Mouse (Mus musculus): ENCODE results near the gene Gm44503. TPM values are rescaled to one million over a fixed set of nuclear protein-coding genes. Genes with fewer than 3 reads are reported as not detected.
A peak's percentile ranks its signal among the peaks of the same experiment; 100 is the strongest.

The Gm44503 gene
- total and polyA plus RNA-seq, 2 experiments from 2014 or later = not detected

GRCm38 (mm10) chr9:72944286-72944685 lies 14.4 kb upstream of the Gm44503 start:
- no peak for TF ChIP-seq CTCF (IDR thresholded peaks at IDR 0.05)
- Histone ChIP-seq H3K4me2 (ENCODE audit: low read depth, low read length, poor library complexity, severe bottlenecking) (no peak overlapping the region), H3K9me3 (ENCODE audit: low read length) (no peaks in the 10 kb centered on the region), H3K36me3 (ENCODE audit: insufficient read depth, low read length) (peaks cover 11% of the 10 kb centered on the region), H3K27ac (ENCODE audit: low read depth, low read length) (no peak overlapping the region), H3K4me3 (ENCODE audit: low read depth, low read length) (no peak overlapping the region), H3K9ac (replicated peaks; ENCODE audit: low read length, poor library complexity, severe bottlenecking) (no peak overlapping the region), H3K4me1 (ENCODE audit: insufficient read depth, low read length) (no peaks in the 10 kb centered on the region), H3K27me3 (ENCODE audit: insufficient read depth, low read length) (no peaks in the 10 kb centered on the region)
- no peak for ATAC-seq (ENCODE audit: low FRiP score)
- no peak for DNase-seq (ENCODE audit: low spot score)
- WGBS = 93% methylated on average over 13 of the region's 13 CpGs

DNA sequence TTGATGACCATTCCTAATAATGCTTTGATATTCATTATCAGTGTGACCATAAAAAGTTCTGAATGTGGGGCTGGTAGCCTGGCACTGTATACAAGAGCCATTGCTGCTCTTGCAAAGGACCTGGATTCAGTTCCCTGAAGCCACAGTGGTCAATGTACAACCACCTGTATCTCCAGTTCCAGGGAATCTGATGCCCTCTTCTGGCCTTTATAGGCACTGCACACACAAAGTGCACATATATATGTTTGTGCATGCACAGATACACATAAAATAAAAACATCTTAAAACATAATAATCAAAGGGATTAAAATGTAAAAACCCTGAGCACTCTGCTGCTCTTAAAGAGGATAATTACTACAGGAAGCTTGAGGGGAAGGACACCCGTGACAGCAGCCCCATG lies 11.6 kb upstream of the Gm44503 start:
- H3K4me2 ChIP-seq (ENCODE audit: low read depth, low read length, poor library complexity, severe bottlenecking) = no peak overlapping the region
- H3K36me3 ChIP-seq (ENCODE audit: insufficient read depth, low read length) = peaks cover 11% of the 10 kb centered on the region
- DNase-seq (ENCODE audit: low spot score) = no peak
- H3K27ac ChIP-seq (ENCODE audit: low read depth, low read length) = no peak overlapping the region
- TF ChIP-seq CTCF (IDR thresholded peaks at IDR 0.05) = peak; percentile 38
- no peak for ATAC-seq (ENCODE audit: low FRiP score)
- H3K9me3 ChIP-seq (ENCODE audit: low read length) = no peaks in the 10 kb centered on the region
- no peaks in the 10 kb centered on the region for H3K4me1 ChIP-seq (ENCODE audit: insufficient read depth, low read length)
- H3K9ac ChIP-seq (replicated peaks; ENCODE audit: low read length, poor library complexity, severe bottlenecking) = no peak overlapping the region
- WGBS = 93% methylated on average over 1 of the region's 1 CpGs
- no peak overlapping the region for H3K4me3 ChIP-seq (ENCODE audit: low read depth, low read length)
- H3K27me3 ChIP-seq (ENCODE audit: insufficient read depth, low read length) = no peaks in the 10 kb centered on the region

GRCm38 (mm10) chr9:72949572-72949971 lies 9.1 kb upstream of the Gm44503 start:
- no peak for DNase-seq (ENCODE audit: low spot score)
- Histone ChIP-seq H3K9me3 (ENCODE audit: low read length) (no peaks in the 10 kb centered on the region), H3K4me2 (ENCODE audit: low read depth, low read length, poor library complexity, severe bottlenecking) (no peak overlapping the region), H3K4me3 (ENCODE audit: low read depth, low read length) (no peak overlapping the region), H3K4me1 (ENCODE audit: insufficient read depth, low read length) (no peaks in the 10 kb centered on the region), H3K27me3 (ENCODE audit: insufficient read depth, low read length) (no peaks in the 10 kb centered on the region), H3K27ac (ENCODE audit: low read depth, low read length) (no peak overlapping the region), H3K36me3 (ENCODE audit: insufficient read depth, low read length) (peaks cover 11% of the 10 kb centered on the region), H3K9ac (replicated peaks; ENCODE audit: low read length, poor library complexity, severe bottlenecking) (no peak overlapping the region)
- TF ChIP-seq CTCF (IDR thresholded peaks at IDR 0.05) = no peak
- WGBS = 84% methylated on average over 7 of the region's 7 CpGs
- no peak for ATAC-seq (ENCODE audit: low FRiP score)

GRCm38 (mm10) chr9:72954746-72955145 lies 3.9 kb upstream of the Gm44503 start:
- no peaks in the 10 kb centered on the region for H3K36me3 ChIP-seq (ENCODE audit: insufficient read depth, low read length)
- H3K9me3 ChIP-seq (ENCODE audit: low read length) = no peaks in the 10 kb centered on the region
- H3K4me1 ChIP-seq (ENCODE audit: insufficient read depth, low read length) = no peaks in the 10 kb centered on the region
- TF ChIP-seq CTCF (IDR thresholded peaks at IDR 0.05) = peak; percentile 52
- H3K27me3 ChIP-seq (ENCODE audit: insufficient read depth, low read length) = no peaks in the 10 kb centered on the region
- DNase-seq (ENCODE audit: low spot score) = no peak
- no peak overlapping the region for H3K27ac ChIP-seq (ENCODE audit: low read depth, low read length)
- no peak overlapping the region for H3K4me3 ChIP-seq (ENCODE audit: low read depth, low read length)
- no peak overlapping the region for H3K4me2 ChIP-seq (ENCODE audit: low read depth, low read length, poor library complexity, severe bottlenecking)
- WGBS = 46% methylated on average over 2 of the region's 2 CpGs
- ATAC-seq (ENCODE audit: low FRiP score) = no peak
- no peak overlapping the region for H3K9ac ChIP-seq (replicated peaks; ENCODE audit: low read length, poor library complexity, severe bottlenecking)

DNA sequence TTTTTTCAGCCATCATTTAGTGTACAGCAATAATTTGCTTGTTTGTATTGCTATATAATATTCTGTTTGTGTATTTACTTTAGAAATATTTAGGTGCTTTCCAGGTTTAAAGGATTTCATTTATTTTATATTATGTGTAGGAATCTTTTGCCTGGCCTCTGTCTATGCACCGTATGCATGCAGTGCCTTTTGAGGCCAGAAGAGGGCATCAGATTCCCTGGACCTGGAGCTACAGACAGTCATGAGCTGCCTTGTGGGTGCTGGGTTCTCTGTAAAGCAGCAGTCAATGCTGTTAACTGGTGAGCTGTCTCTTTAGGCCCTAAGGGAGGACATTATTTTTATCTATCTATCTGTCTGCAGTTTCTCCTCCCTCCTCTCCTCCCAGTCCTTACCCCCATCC lies 3.1 kb upstream of the Gm44503 start:
- 16% methylated on average over 1 of the region's 1 CpGs for WGBS
- Histone ChIP-seq H3K4me1 (ENCODE audit: insufficient read depth, low read length) (no peaks in the 10 kb centered on the region), H3K27ac (ENCODE audit: low read depth, low read length) (no peak overlapping the region), H3K27me3 (ENCODE audit: insufficient read depth, low read length) (no peaks in the 10 kb centered on the region), H3K4me2 (ENCODE audit: low read depth, low read length, poor library complexity, severe bottlenecking) (no peak overlapping the region), H3K9ac (replicated peaks; ENCODE audit: low read length, poor library complexity, severe bottlenecking) (no peak overlapping the region), H3K9me3 (ENCODE audit: low read length) (no peaks in the 10 kb centered on the region), H3K4me3 (ENCODE audit: low read depth, low read length) (no peak overlapping the region), H3K36me3 (ENCODE audit: insufficient read depth, low read length) (no peaks in the 10 kb centered on the region)
- ATAC-seq (ENCODE audit: low FRiP score) = no peak
- peak; percentile 83 for TF ChIP-seq CTCF (IDR thresholded peaks at IDR 0.05)
- peak; percentile 43 for DNase-seq (ENCODE audit: low spot score)

GRCm38 (mm10) chr9:72961346-72961745 lies 2.7 kb downstream of the Gm44503 start:
- ATAC-seq (ENCODE audit: low FRiP score) = no peak
- DNase-seq (ENCODE audit: low spot score) = no peak
- H3K36me3 ChIP-seq (ENCODE audit: insufficient read depth, low read length) = no peaks in the 10 kb centered on the region
- no peak overlapping the region for H3K4me2 ChIP-seq (ENCODE audit: low read depth, low read length, poor library complexity, severe bottlenecking)
- no peaks in the 10 kb centered on the region for H3K9me3 ChIP-seq (ENCODE audit: low read length)
- no peak overlapping the region for H3K4me3 ChIP-seq (ENCODE audit: low read depth, low read length)
- TF ChIP-seq CTCF (IDR thresholded peaks at IDR 0.05) = no peak
- H3K27me3 ChIP-seq (ENCODE audit: insufficient read depth, low read length) = no peaks in the 10 kb centered on the region
- no peak overlapping the region for H3K9ac ChIP-seq (replicated peaks; ENCODE audit: low read length, poor library complexity, severe bottlenecking)
- no peaks in the 10 kb centered on the region for H3K4me1 ChIP-seq (ENCODE audit: insufficient read depth, low read length)
- H3K27ac ChIP-seq (ENCODE audit: low read depth, low read length) = no peak overlapping the region
- WGBS = 78% methylated on average over 8 of the region's 8 CpGs
